Mouse (Mus musculus) right cerebral cortex, postnatal 10 days (tissue): ENCODE data around the gene Gm20388.

Experiments used
- DNase-seq, 2 experiments: peaks; one replicate each; pipeline ENCODE4 v3.0.0; 2021; ENCODE audit warnings: low spot score in 2 of 2

Gene Gm20388

GRCm38 (mm10) chr8:120505619-120506310 lies 595.1 kb downstream of the Gm20388 start:
- DNase-seq = no peak

GRCm38 (mm10) chr8:120506562-120506961 lies 595.9 kb downstream of the Gm20388 start:
- DNase-seq = no peak

- no peak for DNase-seq
Observed at GRCm38 (mm10) chr8:120507290-120507689, 596.6 kb downstream of the Gm20388 start.

- no peak for DNase-seq
Observed at GRCm38 (mm10) chr8:120509136-120510034, 598.7 kb downstream of the Gm20388 start.

GRCm38 (mm10) chr8:120510035-120510416 lies 599.4 kb downstream of the Gm20388 start:
- DNase-seq = no peak

- DNase-seq = no peak
Observed at GRCm38 (mm10) chr8:120510863-120511457, 600.3 kb downstream of the Gm20388 start.

GRCm38 (mm10) chr8:120511737-120512136 lies 601.1 kb downstream of the Gm20388 start:
- no peak for DNase-seq

- DNase-seq = no peak
Observed at GRCm38 (mm10) chr8:120512326-120512725, 601.7 kb downstream of the Gm20388 start.

- DNase-seq = no peak
Observed at GRCm38 (mm10) chr8:120513145-120513544, 602.5 kb downstream of the Gm20388 start.

- DNase-seq = no peak
Observed at GRCm38 (mm10) chr8:120513638-120514461, 603.2 kb downstream of the Gm20388 start.

GRCm38 (mm10) chr8:120515214-120515613 lies 604.6 kb downstream of the Gm20388 start:
- DNase-seq = no peak

GRCm38 (mm10) chr8:120515650-120516049 lies 605.0 kb downstream of the Gm20388 start:
- no peak for DNase-seq

GRCm38 (mm10) chr8:120516182-120516755 lies 605.6 kb downstream of the Gm20388 start:
- peak in 1 of 2 experiments; percentile 67 for DNase-seq

- DNase-seq = no peak
Observed at GRCm38 (mm10) chr8:120517666-120518410, 607.2 kb downstream of the Gm20388 start.

- DNase-seq = no peak
Observed at GRCm38 (mm10) chr8:120518736-120519534, 608.3 kb downstream of the Gm20388 start.

GRCm38 (mm10) chr8:120520287-120520686 lies 609.6 kb downstream of the Gm20388 start:
- DNase-seq = no peak

- DNase-seq = peak; percentile 71 to 76
Observed at GRCm38 (mm10) chr8:120520707-120521590, 610.3 kb downstream of the Gm20388 start.

- DNase-seq = no peak
Observed at GRCm38 (mm10) chr8:120521591-120521965, 610.9 kb downstream of the Gm20388 start.

GRCm38 (mm10) chr8:120523641-120524040 lies 613.0 kb downstream of the Gm20388 start:
- peak in 1 of 2 experiments; percentile 46 for DNase-seq
